Mouse (Mus musculus) intestine, embryonic 15.5 days (tissue): ENCODE measurements around the gene Ppp1r27. TPM values are rescaled to one million over a fixed set of nuclear protein-coding genes. Genes with fewer than 3 reads are reported as not detected.
"Not testable (repeated sequence)": the region's sequence is repeated elsewhere in the genome, so short reads cannot be mapped to it uniquely, and the experiment has no call there.

ENCODE experiments used
- ATAC-seq: fragments of 200-750 bp; cut with Nextera tagmentation; 2 replicates; pipeline ENCODE4 v1.8.0; 2017; ENCODE audit warnings: moderate TSS enrichment, moderate library complexity
- H3K27ac ChIP-seq: fragments of 300-500 bp; sonication (generic); 2 replicates; pipeline ENCODE4 v1.5.1; 2015; ENCODE audit warnings: mild to moderate bottlenecking, inconsistent platforms
- H3K27me3 ChIP-seq: fragments of 300-500 bp; sonication (generic); replicated peaks from 2 replicates; pipeline ENCODE4 v1.6.1; 2015; ENCODE audit warnings: inconsistent platforms
- H3K36me3 ChIP-seq: fragments of 300-500 bp; sonication (generic); 2 replicates; pipeline ENCODE4 v1.6.1; 2015; ENCODE audit warnings: inconsistent platforms
- H3K4me1 ChIP-seq: fragments of 300-500 bp; sonication (generic); replicated peaks from 2 replicates; pipeline ENCODE4 v1.6.1; 2015; ENCODE audit warnings: inconsistent platforms
- H3K4me2 ChIP-seq: fragments of 300-500 bp; sonication (generic); replicated peaks from 2 replicates; pipeline ENCODE4 v1.6.1; 2015; ENCODE audit warnings: mild to moderate bottlenecking, inconsistent platforms
- H3K4me3 ChIP-seq: fragments of 300-500 bp; sonication (generic); replicated peaks from 2 replicates; pipeline ENCODE4 v1.5.1; 2015; ENCODE audit warnings: inconsistent platforms
- H3K9ac ChIP-seq: fragments of 300-500 bp; sonication (generic); 2 replicates; pipeline ENCODE4 v1.6.1; 2015; ENCODE audit warnings: inconsistent platforms
- H3K9me3 ChIP-seq: fragments of 300-500 bp; sonication (generic); 2 replicates; pipeline ENCODE4 v1.6.1; 2016; ENCODE audit warnings: inconsistent platforms
- WGBS: fragments of 180-500 bp; shearing (Covaris S2); methylation state at CpG from one replicate; pipeline ENCODE4 v1.1.7; 2015; 5-methylcytosine and 5-hydroxymethylcytosine counted together
- polyA plus RNA-seq: library from polyadenylated mRNA; unstranded; fragments of >200 nt; fragmentation: Nextera tagmentation; extraction: Ambion mirVana; gene quantifications from 2 replicates; pipeline ENCODE4 v1.2.1, GENCODE M21; 2015

Ppp1r27 gene
- polyA plus RNA-seq, result not detected in 2 replicates

- 93% methylated on average over 28 of the region's 28 CpGs for WGBS
- Histone ChIP-seq H3K9ac (peak within 1 kb of the TSS; percentile 60), H3K27ac (peak within 1 kb of the TSS; percentile 65; the same call in 1 of the 2 replicates), H3K4me2 (peak within 1 kb of the TSS; percentile 80), H3K4me3 (peak within 1 kb of the TSS; percentile 90), H3K9me3 (no peaks in the 10 kb centered on the region), H3K4me1 (peaks cover 25% of the 10 kb centered on the region), H3K27me3 (no peaks in the 10 kb centered on the region), H3K36me3 (no peaks in the 10 kb centered on the region)
- ATAC-seq, result no peak
Measured at GRCm38 (mm10) chr11:120550810-120551440, at the start of gene Ppp1r27. TSS of gene Ppp1r27 (minus strand) at chr11:120551132.

GRCm38 (mm10) chr11:120600716-120601115 is 49.8 kb upstream of the Ppp1r27 start:
- H3K4me3 ChIP-seq, result no peak overlapping the region
- H3K36me3 ChIP-seq, result peaks cover 25% of the 10 kb centered on the region
- peaks cover 19% of the 10 kb centered on the region for H3K4me1 ChIP-seq
- no peaks in the 10 kb centered on the region for H3K9me3 ChIP-seq
- WGBS, result 98% methylated on average over 3 of the region's 3 CpGs
- no peak overlapping the region for H3K9ac ChIP-seq
- H3K27me3 ChIP-seq, result no peaks in the 10 kb centered on the region
- no peak overlapping the region for H3K27ac ChIP-seq
- no peak for ATAC-seq
- no peak overlapping the region for H3K4me2 ChIP-seq

- peak overlapping the region; percentile 75 for H3K27ac ChIP-seq
- peak overlapping the region; percentile 99 for H3K9ac ChIP-seq
- H3K36me3 ChIP-seq, result peaks cover 29% of the 10 kb centered on the region
- no peak for ATAC-seq
- no peaks in the 10 kb centered on the region for H3K9me3 ChIP-seq
- 45% methylated on average over 17 of the region's 17 CpGs for WGBS
- H3K4me3 ChIP-seq, result peak overlapping the region; percentile 97
- H3K4me2 ChIP-seq, result peak overlapping the region; percentile 82
- peaks cover 19% of the 10 kb centered on the region for H3K4me1 ChIP-seq
- no peaks in the 10 kb centered on the region for H3K27me3 ChIP-seq
Measured at GRCm38 (mm10) chr11:120598990-120599549, 48.1 kb upstream of the Ppp1r27 start.

- Histone ChIP-seq H3K36me3 (peaks cover 34% of the 10 kb centered on the region), H3K4me2 (peak within 1 kb of the TSS; percentile 92), H3K27ac (peak within 1 kb of the TSS; percentile 92), H3K4me1 (peaks cover 19% of the 10 kb centered on the region), H3K27me3 (no peaks in the 10 kb centered on the region), H3K4me3 (peak within 1 kb of the TSS; percentile 97), H3K9ac (peak within 1 kb of the TSS; percentile 99), H3K9me3 (no peaks in the 10 kb centered on the region)
- ATAC-seq, result peak; percentile 99
- under 1% methylated on average over 87 of the region's 88 CpGs for WGBS
Measured at GRCm38 (mm10) chr11:120598283-120598989, 47.5 kb upstream of the Ppp1r27 start, which contains the start of the genes Alyref and Anapc11. TSS of gene Alyref (minus strand) at chr11:120598365. TSS of gene Anapc11 (plus strand) at chr11:120598421.

- peak overlapping the region; percentile 92 for H3K4me2 ChIP-seq
- H3K27me3 ChIP-seq, result no peaks in the 10 kb centered on the region
- WGBS, result 2% methylated on average over 99 of the region's 99 CpGs
- peaks cover 19% of the 10 kb centered on the region for H3K4me1 ChIP-seq
- peak overlapping the region; percentile 99 for H3K9ac ChIP-seq
- peak overlapping the region; percentile 97 for H3K4me3 ChIP-seq
- ATAC-seq, result peak; percentile 53
- peaks cover 41% of the 10 kb centered on the region for H3K36me3 ChIP-seq
- peak overlapping the region; percentile 92 for H3K27ac ChIP-seq
- no peaks in the 10 kb centered on the region for H3K9me3 ChIP-seq
Measured at GRCm38 (mm10) chr11:120597240-120598235, 46.6 kb upstream of the Ppp1r27 start.

- Histone ChIP-seq H3K9me3 (no peaks in the 10 kb centered on the region), H3K36me3 (peaks cover 37% of the 10 kb centered on the region), H3K4me1 (no peaks in the 10 kb centered on the region), H3K9ac (no peak overlapping the region), H3K27me3 (no peaks in the 10 kb centered on the region), H3K4me3 (no peak overlapping the region), H3K4me2 (no peak overlapping the region), H3K27ac (no peak overlapping the region)
- no peak for ATAC-seq
- WGBS, result 87% methylated on average over 6 of the region's 6 CpGs
Measured at GRCm38 (mm10) chr11:120588531-120588930, 37.6 kb upstream of the Ppp1r27 start.

- H3K27me3 ChIP-seq, result no peaks in the 10 kb centered on the region
- H3K4me2 ChIP-seq, result no peak overlapping the region
- H3K9ac ChIP-seq, result no peak overlapping the region
- no peak overlapping the region for H3K4me3 ChIP-seq
- no peak for ATAC-seq
- no peaks in the 10 kb centered on the region for H3K9me3 ChIP-seq
- WGBS, result 100% methylated on average over 1 of the region's 1 CpGs
- H3K27ac ChIP-seq, result no peak overlapping the region
- H3K36me3 ChIP-seq, result peaks cover 24% of the 10 kb centered on the region
- peaks cover 15% of the 10 kb centered on the region for H3K4me1 ChIP-seq
Measured at GRCm38 (mm10) chr11:120583937-120584336, 33.0 kb upstream of the Ppp1r27 start.

GRCm38 (mm10) chr11:120582982-120583293 is 32.0 kb upstream of the Ppp1r27 start:
- H3K27ac ChIP-seq, H3K9me3 ChIP-seq, H3K27me3 ChIP-seq, ATAC-seq, H3K9ac ChIP-seq, H3K4me3 ChIP-seq, H3K4me2 ChIP-seq: not testable (repeated sequence)
- Histone ChIP-seq H3K4me1 (peaks cover 25% of the 10 kb centered on the region), H3K36me3 (peaks cover 28% of the 10 kb centered on the region)
- WGBS, result 96% methylated on average over 2 of the region's 2 CpGs

- Histone ChIP-seq H3K4me1 (peaks cover 28% of the 10 kb centered on the region), H3K27ac (peak overlapping the region; percentile 75), H3K9ac (peak overlapping the region; percentile 95), H3K4me3 (peak overlapping the region; percentile 81), H3K27me3 (no peaks in the 10 kb centered on the region), H3K36me3 (peaks cover 30% of the 10 kb centered on the region), H3K9me3 (no peaks in the 10 kb centered on the region), H3K4me2 (peak overlapping the region; percentile 93)
- no peak for ATAC-seq
- 74% methylated on average over 8 of the region's 8 CpGs for WGBS
Measured at GRCm38 (mm10) chr11:120582268-120582981, 31.5 kb upstream of the Ppp1r27 start.

GRCm38 (mm10) chr11:120581490-120582267 is 30.7 kb upstream of the Ppp1r27 start, which contains the start of gene Arhgdia:
TSS of gene Arhgdia (minus strand) at chr11:120581624.
- Histone ChIP-seq H3K27ac (peak within 1 kb of the TSS; percentile 75), H3K4me1 (peaks cover 34% of the 10 kb centered on the region), H3K9me3 (no peaks in the 10 kb centered on the region), H3K4me3 (peak within 1 kb of the TSS; percentile 81), H3K4me2 (peak within 1 kb of the TSS; percentile 93), H3K36me3 (peaks cover 27% of the 10 kb centered on the region), H3K27me3 (no peaks in the 10 kb centered on the region), H3K9ac (peak within 1 kb of the TSS; percentile 95)
- ATAC-seq, result peak; percentile 68
- WGBS, result 3% methylated on average over 75 of the region's 75 CpGs
